Mouse (Mus musculus) A20 (cell line): ENCODE results near the gene Tanc1.
A peak's percentile ranks its signal among the peaks of the same experiment; 100 is the strongest.

Experiments used
- DNase-seq: peaks from one replicate; pipeline ENCODE4 v3.0.0-alpha.2; 2011; ENCODE audit warnings: low read depth, low spot score

The Tanc1 gene

GRCm38 (mm10) chr2:59878221-59878620, 266.4 kb downstream of the Tanc1 start:
- DNase-seq: no peak

GRCm38 (mm10) chr2:59881404-59881803, 269.6 kb downstream of the Tanc1 start:
- no peak for DNase-seq

- peak; percentile 96 for DNase-seq
These were observed 270.2 kb downstream of the Tanc1 start, which contains the start of gene Wdsub1 for GRCm38 (mm10) chr2:59881831-59882741. Wdsub1 (minus strand) TSS chr2:59882591.

GRCm38 (mm10) chr2:59882742-59883281, 271.0 kb downstream of the Tanc1 start:
- no peak for DNase-seq

GRCm38 (mm10) chr2:59889699-59890098, 277.9 kb downstream of the Tanc1 start:
- DNase-seq: peak; percentile 58
